Mouse (Mus musculus) embryonic fibroblast, embryonic 13.5 days (primary cell): ENCODE results near the gene Fam136a.

Source experiments
- CTCF ChIP-seq: IDR thresholded peaks from 2 replicates; pipeline ENCODE4 v1.5.1; 2011; ENCODE audit warnings: mild to moderate bottlenecking, control low read depth, low read length, moderate library complexity, borderline replicate concordance; ENCODE audit not compliant: insufficient read depth
- POLR2A ChIP-seq: IDR thresholded peaks from 2 replicates; pipeline ENCODE4 v1.6.1; 2011; ENCODE audit warnings: low read depth, mild to moderate bottlenecking, control low read depth, low read length, moderate library complexity

GRCm38 (mm10) chr6:86335860-86336259, 29.6 kb upstream of the Fam136a start:
- TF ChIP-seq CTCF, result no peak
- TF ChIP-seq POLR2A, result no peak
